Mouse (Mus musculus): ENCODE measurements around the gene Aldh1l1. TPM values are rescaled to one million over a fixed set of nuclear protein-coding genes. Genes with fewer than 3 reads are reported as not detected.
A peak's percentile ranks its signal among the peaks of the same experiment; 100 is the strongest.

The Aldh1l1 gene
- polyA plus RNA-seq, 1 experiment from 2014 or later, result 8.1 TPM

- Histone ChIP-seq H3K27ac (no peak overlapping the region), H3K4me3 (no peak overlapping the region), H3K36me3 (ENCODE audit: poor library complexity, severe bottlenecking) (no peaks in the 10 kb centered on the region), H3K4me2 (no peak overlapping the region), H3K9ac (no peak overlapping the region), H3K27me3 (no peaks in the 10 kb centered on the region), H3K9me3 (replicated peaks) (no peaks in the 10 kb centered on the region), H3K4me1 (peaks cover 6% of the 10 kb centered on the region; the same call in 1 of the 2 replicates)
- WGBS, result 95% methylated on average over 3 of the region's 3 CpGs
- no peak for ATAC-seq
Measured at GRCm38 (mm10) chr6:90472697-90473096, 13.5 kb upstream of the Aldh1l1 start.

GRCm38 (mm10) chr6:90473630-90474360, 12.4 kb upstream of the Aldh1l1 start:
- ATAC-seq, result no peak
- Histone ChIP-seq H3K9ac (no peak overlapping the region), H3K9me3 (replicated peaks) (no peaks in the 10 kb centered on the region), H3K27me3 (no peaks in the 10 kb centered on the region), H3K4me3 (no peak overlapping the region), H3K27ac (no peak overlapping the region), H3K4me2 (no peak overlapping the region), H3K4me1 (peaks cover 6% of the 10 kb centered on the region; the same call in 1 of the 2 replicates), H3K36me3 (ENCODE audit: poor library complexity, severe bottlenecking) (no peaks in the 10 kb centered on the region)
- 95% methylated on average over 24 of the region's 24 CpGs for WGBS

GRCm38 (mm10) chr6:90474361-90474750, 11.9 kb upstream of the Aldh1l1 start:
- Histone ChIP-seq H3K27ac (no peak overlapping the region), H3K36me3 (ENCODE audit: poor library complexity, severe bottlenecking) (no peaks in the 10 kb centered on the region), H3K4me2 (no peak overlapping the region), H3K4me1 (peaks cover 6% of the 10 kb centered on the region; the same call in 1 of the 2 replicates), H3K9me3 (replicated peaks) (no peaks in the 10 kb centered on the region), H3K9ac (no peak overlapping the region), H3K4me3 (no peak overlapping the region), H3K27me3 (no peaks in the 10 kb centered on the region)
- WGBS, result 89% methylated on average over 3 of the region's 3 CpGs
- no peak for ATAC-seq

GRCm38 (mm10) chr6:90475176-90475853, 10.9 kb upstream of the Aldh1l1 start:
- no peak for ATAC-seq

GRCm38 (mm10) chr6:90475854-90476212, 10.4 kb upstream of the Aldh1l1 start:
- Histone ChIP-seq H3K4me3 (no peak overlapping the region), H3K27ac (no peak overlapping the region), H3K27me3 (no peaks in the 10 kb centered on the region), H3K4me1 (peaks cover 5% of the 10 kb centered on the region; the same call in 1 of the 2 replicates), H3K36me3 (ENCODE audit: poor library complexity, severe bottlenecking) (no peaks in the 10 kb centered on the region), H3K9me3 (replicated peaks) (no peaks in the 10 kb centered on the region), H3K4me2 (no peak overlapping the region), H3K9ac (no peak overlapping the region)
- ATAC-seq, result no peak
- WGBS, result 77% methylated on average over 3 of the region's 3 CpGs

More at GRCm38 (mm10) chr6:90475176-90475853, 10.9 kb upstream of the Aldh1l1 start:
- H3K4me2 ChIP-seq, result no peak overlapping the region
- H3K27me3 ChIP-seq, result no peaks in the 10 kb centered on the region
- H3K4me1 ChIP-seq, result peaks cover 6% of the 10 kb centered on the region; the same call in 1 of the 2 replicates
- H3K27ac ChIP-seq, result no peak overlapping the region
- no peak overlapping the region for H3K9ac ChIP-seq
- no peaks in the 10 kb centered on the region for H3K9me3 ChIP-seq (replicated peaks)
- H3K36me3 ChIP-seq (ENCODE audit: poor library complexity, severe bottlenecking), result no peaks in the 10 kb centered on the region
- 82% methylated on average over 4 of the region's 4 CpGs for WGBS
- no peak overlapping the region for H3K4me3 ChIP-seq

- WGBS, result 71% methylated on average over 14 of the region's 14 CpGs
- no peak for ATAC-seq
Measured at GRCm38 (mm10) chr6:90476941-90477518, 9.2 kb upstream of the Aldh1l1 start.

GRCm38 (mm10) chr6:90484249-90484648, 2.0 kb upstream of the Aldh1l1 start:
- ATAC-seq, result no peak
- 71% methylated on average over 3 of the region's 3 CpGs for WGBS
- Histone ChIP-seq H3K4me2 (no peak overlapping the region), H3K4me1 (no peaks in the 10 kb centered on the region), H3K9me3 (replicated peaks) (no peaks in the 10 kb centered on the region), H3K36me3 (ENCODE audit: poor library complexity, severe bottlenecking) (no peaks in the 10 kb centered on the region), H3K9ac (no peak overlapping the region), H3K27ac (no peak overlapping the region), H3K4me3 (no peak overlapping the region), H3K27me3 (no peaks in the 10 kb centered on the region)

More at GRCm38 (mm10) chr6:90476941-90477518, 9.2 kb upstream of the Aldh1l1 start:
- Histone ChIP-seq H3K4me2 (no peak overlapping the region), H3K4me3 (no peak overlapping the region), H3K4me1 (no peaks in the 10 kb centered on the region), H3K9me3 (replicated peaks) (no peaks in the 10 kb centered on the region), H3K9ac (no peak overlapping the region), H3K27me3 (no peaks in the 10 kb centered on the region), H3K27ac (no peak overlapping the region), H3K36me3 (ENCODE audit: poor library complexity, severe bottlenecking) (no peaks in the 10 kb centered on the region)

GRCm38 (mm10) chr6:90484876-90485275, 1.4 kb upstream of the Aldh1l1 start:
- H3K4me2 ChIP-seq, result no peak overlapping the region
- no peaks in the 10 kb centered on the region for H3K9me3 ChIP-seq (replicated peaks)
- no peaks in the 10 kb centered on the region for H3K4me1 ChIP-seq
- no peaks in the 10 kb centered on the region for H3K36me3 ChIP-seq (ENCODE audit: poor library complexity, severe bottlenecking)
- H3K27ac ChIP-seq, result no peak overlapping the region
- WGBS, result 90% methylated on average over 5 of the region's 5 CpGs
- ATAC-seq, result no peak
- H3K27me3 ChIP-seq, result no peaks in the 10 kb centered on the region
- H3K9ac ChIP-seq, result no peak overlapping the region
- no peak overlapping the region for H3K4me3 ChIP-seq

GRCm38 (mm10) chr6:90487531-90487930, 1.3 kb downstream of the Aldh1l1 start:
- 94% methylated on average over 1 of the region's 1 CpGs for WGBS
- H3K4me3 ChIP-seq, result no peak overlapping the region
- H3K9me3 ChIP-seq (replicated peaks), result no peaks in the 10 kb centered on the region
- no peak overlapping the region for H3K4me2 ChIP-seq
- no peaks in the 10 kb centered on the region for H3K36me3 ChIP-seq (ENCODE audit: poor library complexity, severe bottlenecking)
- H3K4me1 ChIP-seq, result no peaks in the 10 kb centered on the region
- H3K27me3 ChIP-seq, result no peaks in the 10 kb centered on the region
- no peak for ATAC-seq
- H3K27ac ChIP-seq, result no peak overlapping the region
- no peak overlapping the region for H3K9ac ChIP-seq

GRCm38 (mm10) chr6:90489532-90489931, 3.3 kb downstream of the Aldh1l1 start:
- H3K9me3 ChIP-seq (replicated peaks), result no peaks in the 10 kb centered on the region
- no peaks in the 10 kb centered on the region for H3K27me3 ChIP-seq
- no peak overlapping the region for H3K4me3 ChIP-seq
- 92% methylated on average over 3 of the region's 3 CpGs for WGBS
- no peak overlapping the region for H3K4me2 ChIP-seq
- H3K9ac ChIP-seq, result no peak overlapping the region
- ATAC-seq, result no peak
- no peaks in the 10 kb centered on the region for H3K36me3 ChIP-seq (ENCODE audit: poor library complexity, severe bottlenecking)
- H3K4me1 ChIP-seq, result no peaks in the 10 kb centered on the region
- no peak overlapping the region for H3K27ac ChIP-seq

GRCm38 (mm10) chr6:90490976-90491375, 4.7 kb downstream of the Aldh1l1 start:
- WGBS, result 84% methylated on average over 2 of the region's 2 CpGs

More at GRCm38 (mm10) chr6:90490976-90491375, 4.7 kb downstream of the Aldh1l1 start:
- no peak overlapping the region for H3K9ac ChIP-seq
- H3K27me3 ChIP-seq, result no peaks in the 10 kb centered on the region
- H3K36me3 ChIP-seq (ENCODE audit: poor library complexity, severe bottlenecking), result no peaks in the 10 kb centered on the region
- H3K27ac ChIP-seq, result 0 out of 2 replicates have a peak overlapping the region, but pooled peaks have one; percentile 6
- no peak overlapping the region for H3K4me2 ChIP-seq
- H3K4me1 ChIP-seq, result peaks cover 9% of the 10 kb centered on the region
- no peaks in the 10 kb centered on the region for H3K9me3 ChIP-seq (replicated peaks)
- no peak overlapping the region for H3K4me3 ChIP-seq
- peak; percentile 69 for ATAC-seq

Measured in forebrain, embryonic 13.5 days (tissue).